Mouse (Mus musculus) intestine, postnatal 0 days (tissue): Measurements from ENCODE around the gene Zfp658. TPM values are rescaled to one million over a fixed set of nuclear protein-coding genes. Genes with fewer than 3 reads are reported as not detected.

ENCODE experiments used
- ATAC-seq: fragments of 200-750 bp; cut with Nextera tagmentation; 2 replicates; pipeline ENCODE4 v1.8.0; 2017; ENCODE audit warnings: mild to moderate bottlenecking, moderate TSS enrichment, moderate library complexity
- H3K27ac ChIP-seq: fragments of 300-500 bp; sonication (generic); 2 replicates; pipeline ENCODE4 v1.5.1; 2014; ENCODE audit warnings: mild to moderate bottlenecking, low read depth, low read length, moderate library complexity
- H3K27me3 ChIP-seq: fragments of 300-500 bp; sonication (generic); replicated peaks from 2 replicates; pipeline ENCODE4 v1.6.1; 2014; ENCODE audit warnings: low read length, mixed read lengths; ENCODE audit not compliant: control insufficient read depth, insufficient read depth
- H3K36me3 ChIP-seq: fragments of 300-500 bp; sonication (generic); 2 replicates; pipeline ENCODE4 v1.6.1; 2014; ENCODE audit warnings: mild to moderate bottlenecking, moderate library complexity; ENCODE audit not compliant: control insufficient read depth, insufficient read depth
- H3K4me1 ChIP-seq: fragments of 300-500 bp; sonication (generic); replicated peaks from 2 replicates; pipeline ENCODE4 v1.6.1; 2014; ENCODE audit warnings: antibody characterized with exemption, low read length, mixed read lengths; ENCODE audit not compliant: control insufficient read depth, insufficient read depth
- H3K4me2 ChIP-seq: fragments of 300-500 bp; sonication (generic); replicated peaks from 2 replicates; pipeline ENCODE4 v1.6.1; 2014; ENCODE audit warnings: low read depth, mild to moderate bottlenecking, moderate library complexity
- H3K4me3 ChIP-seq: fragments of 300-500 bp; sonication (generic); 2 replicates; pipeline ENCODE4 v1.5.1; 2014; ENCODE audit warnings: low read depth, low read length
- H3K9ac ChIP-seq: fragments of 300-500 bp; sonication (generic); 2 replicates; pipeline ENCODE4 v1.6.1; 2014; ENCODE audit warnings: mild to moderate bottlenecking, low read depth, low read length
- H3K9me3 ChIP-seq: fragments of 300-500 bp; sonication (generic); 2 replicates; pipeline ENCODE4 v1.6.1; 2016; ENCODE audit warnings: mixed run types; ENCODE audit not compliant: control insufficient read depth
- CTCF ChIP-seq: sonication (generic); IDR thresholded peaks from 2 replicates; pipeline ENCODE4 v1.5.1; 2016; ENCODE audit warnings: low read depth, mild to moderate bottlenecking, control low read depth, antibody characterized with exemption, moderate library complexity
- WGBS: fragments of 180-500 bp; shearing (Covaris S2); extraction: QIAGEN DNeasy Blood & Tissue Kit; methylation state at CpG from one replicate; pipeline ENCODE4 v1.1.7; 2014; 5-methylcytosine and 5-hydroxymethylcytosine counted together
- polyA plus RNA-seq: library from polyadenylated mRNA; unstranded; fragments of >200 nt; fragmentation: Nextera tagmentation; extraction: Ambion mirVana; gene quantifications from 2 replicates; pipeline ENCODE4 v1.2.1, GENCODE M21; 2015

Gene Zfp658
- polyA plus RNA-seq, 1 experiment from 2014 or later, result 0.68 TPM

- WGBS, result 67% methylated on average over 8 of the region's 8 CpGs
- ATAC-seq, result no peak
- no peak for TF ChIP-seq CTCF
Measured at GRCm38 (mm10) chr7:43530216-43530785, 31.8 kb upstream of the Zfp658 start.

GRCm38 (mm10) chr7:43532936-43533505 is 29.0 kb upstream of the Zfp658 start:
- no peaks in the 10 kb centered on the region for H3K4me1 ChIP-seq
- ATAC-seq, result no peak
- no peaks in the 10 kb centered on the region for H3K36me3 ChIP-seq
- H3K27me3 ChIP-seq, result no peaks in the 10 kb centered on the region
- TF ChIP-seq CTCF, result no peak
- no peak overlapping the region for H3K9ac ChIP-seq
- H3K4me2 ChIP-seq, result no peak overlapping the region
- H3K4me3 ChIP-seq, result no peak overlapping the region
- 81% methylated on average over 9 of the region's 9 CpGs for WGBS
- H3K9me3 ChIP-seq, result no peaks in the 10 kb centered on the region
- no peak overlapping the region for H3K27ac ChIP-seq

More at GRCm38 (mm10) chr7:43530216-43530785, 31.8 kb upstream of the Zfp658 start:
- Histone ChIP-seq H3K36me3 (no peaks in the 10 kb centered on the region), H3K9ac (no peak overlapping the region), H3K4me3 (no peak overlapping the region), H3K9me3 (no peaks in the 10 kb centered on the region), H3K4me2 (no peak overlapping the region), H3K4me1 (no peaks in the 10 kb centered on the region), H3K27ac (no peak overlapping the region), H3K27me3 (no peaks in the 10 kb centered on the region)

GRCm38 (mm10) chr7:43538524-43538923 is 23.5 kb upstream of the Zfp658 start:
- Histone ChIP-seq H3K4me1 (no peaks in the 10 kb centered on the region), H3K27me3 (no peaks in the 10 kb centered on the region), H3K9me3 (no peaks in the 10 kb centered on the region), H3K27ac (no peak overlapping the region), H3K4me2 (no peak overlapping the region), H3K9ac (no peak overlapping the region), H3K36me3 (no peaks in the 10 kb centered on the region), H3K4me3 (no peak overlapping the region)
- 64% methylated on average over 4 of the region's 4 CpGs for WGBS
- TF ChIP-seq CTCF, result no peak
- no peak for ATAC-seq

GRCm38 (mm10) chr7:43544225-43544977 is 17.7 kb upstream of the Zfp658 start, which contains the start of gene Cd33:
Cd33 (minus strand) TSS chr7:43544428.
- Histone ChIP-seq H3K27ac (no peak within 1 kb of the TSS), H3K9me3 (no peaks in the 10 kb centered on the region), H3K4me3 (no peak within 1 kb of the TSS), H3K4me1 (no peaks in the 10 kb centered on the region), H3K36me3 (no peaks in the 10 kb centered on the region), H3K4me2 (no peak within 1 kb of the TSS), H3K9ac (no peak within 1 kb of the TSS), H3K27me3 (no peaks in the 10 kb centered on the region)
- TF ChIP-seq CTCF, result no peak
- WGBS, result 77% methylated on average over 7 of the region's 7 CpGs
- no peak for ATAC-seq

GRCm38 (mm10) chr7:43545656-43546545 is 16.2 kb upstream of the Zfp658 start:
- Histone ChIP-seq H3K9ac (no peak overlapping the region), H3K36me3 (no peaks in the 10 kb centered on the region), H3K27ac (no peak overlapping the region), H3K27me3 (no peaks in the 10 kb centered on the region), H3K4me2 (no peak overlapping the region), H3K9me3 (no peaks in the 10 kb centered on the region), H3K4me1 (no peaks in the 10 kb centered on the region), H3K4me3 (no peak overlapping the region)
- no peak for TF ChIP-seq CTCF
- whole genome bisulfite sequencing, result 68% methylated on average over 7 of the region's 7 CpGs
- no peak for ATAC-seq

GRCm38 (mm10) chr7:43547666-43548065 is 14.4 kb upstream of the Zfp658 start:
- Histone ChIP-seq H3K9ac (no peak overlapping the region), H3K4me3 (no peak overlapping the region), H3K4me1 (no peaks in the 10 kb centered on the region), H3K4me2 (no peak overlapping the region), H3K36me3 (no peaks in the 10 kb centered on the region), H3K9me3 (no peaks in the 10 kb centered on the region), H3K27ac (no peak overlapping the region), H3K27me3 (no peaks in the 10 kb centered on the region)
- 35% methylated on average over 5 of the region's 5 CpGs for WGBS
- ATAC-seq, result no peak
- no peak for TF ChIP-seq CTCF
